Mouse (Mus musculus) intestine, postnatal 0 days (tissue): ENCODE measurements at regions not wholly inside any gene's neighbourhood (a gene's known extent, or its start where the extent isn't known, plus 50 kb on each side); places are given as distances from the start of the nearest gene placed in this dataset.

Source experiments
- ATAC-seq: fragments of 200-750 bp; cut with Nextera tagmentation; 2 replicates; pipeline ENCODE4 v1.8.0; 2017; ENCODE audit warnings: mild to moderate bottlenecking, moderate TSS enrichment, moderate library complexity
- H3K27ac ChIP-seq: fragments of 300-500 bp; sonication (generic); 2 replicates; pipeline ENCODE4 v1.5.1; 2014; ENCODE audit warnings: mild to moderate bottlenecking, low read depth, low read length, moderate library complexity
- H3K27me3 ChIP-seq: fragments of 300-500 bp; sonication (generic); replicated peaks from 2 replicates; pipeline ENCODE4 v1.6.1; 2014; ENCODE audit warnings: low read length, mixed read lengths; ENCODE audit not compliant: control insufficient read depth, insufficient read depth
- H3K36me3 ChIP-seq: fragments of 300-500 bp; sonication (generic); 2 replicates; pipeline ENCODE4 v1.6.1; 2014; ENCODE audit warnings: mild to moderate bottlenecking, moderate library complexity; ENCODE audit not compliant: control insufficient read depth, insufficient read depth
- H3K4me1 ChIP-seq: fragments of 300-500 bp; sonication (generic); replicated peaks from 2 replicates; pipeline ENCODE4 v1.6.1; 2014; ENCODE audit warnings: antibody characterized with exemption, low read length, mixed read lengths; ENCODE audit not compliant: control insufficient read depth, insufficient read depth
- H3K4me2 ChIP-seq: fragments of 300-500 bp; sonication (generic); replicated peaks from 2 replicates; pipeline ENCODE4 v1.6.1; 2014; ENCODE audit warnings: low read depth, mild to moderate bottlenecking, moderate library complexity
- H3K4me3 ChIP-seq: fragments of 300-500 bp; sonication (generic); 2 replicates; pipeline ENCODE4 v1.5.1; 2014; ENCODE audit warnings: low read depth, low read length
- H3K9ac ChIP-seq: fragments of 300-500 bp; sonication (generic); 2 replicates; pipeline ENCODE4 v1.6.1; 2014; ENCODE audit warnings: mild to moderate bottlenecking, low read depth, low read length
- H3K9me3 ChIP-seq: fragments of 300-500 bp; sonication (generic); 2 replicates; pipeline ENCODE4 v1.6.1; 2016; ENCODE audit warnings: mixed run types; ENCODE audit not compliant: control insufficient read depth
- CTCF ChIP-seq: sonication (generic); IDR thresholded peaks from 2 replicates; pipeline ENCODE4 v1.5.1; 2016; ENCODE audit warnings: low read depth, mild to moderate bottlenecking, control low read depth, antibody characterized with exemption, moderate library complexity
- WGBS: fragments of 180-500 bp; shearing (Covaris S2); extraction: QIAGEN DNeasy Blood & Tissue Kit; methylation state at CpG from one replicate; pipeline ENCODE4 v1.1.7; 2014; 5-methylcytosine and 5-hydroxymethylcytosine counted together

- no peak for ATAC-seq
- no peaks in the 10 kb centered on the region for H3K36me3 ChIP-seq
- H3K4me1 ChIP-seq = no peaks in the 10 kb centered on the region
- no peak overlapping the region for H3K4me3 ChIP-seq
- no peaks in the 10 kb centered on the region for H3K27me3 ChIP-seq
- no peak overlapping the region for H3K27ac ChIP-seq
- TF ChIP-seq CTCF = no peak
- no peak overlapping the region for H3K9ac ChIP-seq
- no peaks in the 10 kb centered on the region for H3K9me3 ChIP-seq
- WGBS = 26% methylated on average over 6 of the region's 6 CpGs
- no peak overlapping the region for H3K4me2 ChIP-seq
These were observed 148.5 kb downstream of the Clic5 start for GRCm38 (mm10) chr17:44336842-44337241.

- no peaks in the 10 kb centered on the region for H3K4me1 ChIP-seq
- no peaks in the 10 kb centered on the region for H3K36me3 ChIP-seq
- WGBS = 94% methylated on average over 5 of the region's 5 CpGs
- H3K9me3 ChIP-seq = no peaks in the 10 kb centered on the region
- no peak overlapping the region for H3K4me3 ChIP-seq
- no peak for ATAC-seq
- no peak for TF ChIP-seq CTCF
- H3K4me2 ChIP-seq = no peak overlapping the region
- no peaks in the 10 kb centered on the region for H3K27me3 ChIP-seq
- no peak overlapping the region for H3K27ac ChIP-seq
- no peak overlapping the region for H3K9ac ChIP-seq
These were observed 148.9 kb downstream of the Clic5 start for GRCm38 (mm10) chr17:44337253-44337652.

- H3K9ac ChIP-seq = no peak overlapping the region
- no peak for ATAC-seq
- no peak overlapping the region for H3K4me3 ChIP-seq
- 90% methylated on average over 2 of the region's 2 CpGs for WGBS
- no peaks in the 10 kb centered on the region for H3K36me3 ChIP-seq
- H3K4me1 ChIP-seq = no peaks in the 10 kb centered on the region
- no peak overlapping the region for H3K27ac ChIP-seq
- H3K9me3 ChIP-seq = no peaks in the 10 kb centered on the region
- no peak for TF ChIP-seq CTCF
- no peaks in the 10 kb centered on the region for H3K27me3 ChIP-seq
- H3K4me2 ChIP-seq = no peak overlapping the region
These were observed 156.2 kb downstream of the Clic5 start for GRCm38 (mm10) chr17:44344542-44344941.

GRCm38 (mm10) chr17:44345374-44345773, 157.0 kb downstream of the Clic5 start:
- ATAC-seq = no peak
- TF ChIP-seq CTCF = no peak
- WGBS = 79% methylated on average over 2 of the region's 2 CpGs

GRCm38 (mm10) chr17:44350201-44350948, 162.0 kb downstream of the Clic5 start:
- H3K27ac ChIP-seq = no peak overlapping the region
- 28% methylated on average over 20 of the region's 20 CpGs for WGBS
- H3K9me3 ChIP-seq = no peaks in the 10 kb centered on the region
- H3K9ac ChIP-seq = no peak overlapping the region
- no peaks in the 10 kb centered on the region for H3K27me3 ChIP-seq
- H3K4me2 ChIP-seq = peak overlapping the region; percentile 55
- H3K36me3 ChIP-seq = no peaks in the 10 kb centered on the region
- no peak overlapping the region for H3K4me3 ChIP-seq
- ATAC-seq = peak; percentile 78
- no peaks in the 10 kb centered on the region for H3K4me1 ChIP-seq
- TF ChIP-seq CTCF = no peak

More at GRCm38 (mm10) chr17:44345374-44345773, 157.0 kb downstream of the Clic5 start:
- H3K9ac ChIP-seq = no peak overlapping the region
- no peaks in the 10 kb centered on the region for H3K36me3 ChIP-seq
- no peaks in the 10 kb centered on the region for H3K9me3 ChIP-seq
- no peaks in the 10 kb centered on the region for H3K4me1 ChIP-seq
- no peaks in the 10 kb centered on the region for H3K27me3 ChIP-seq
- H3K4me3 ChIP-seq = no peak overlapping the region
- H3K27ac ChIP-seq = no peak overlapping the region
- H3K4me2 ChIP-seq = no peak overlapping the region

- Histone ChIP-seq H3K9me3 (no peaks in the 10 kb centered on the region), H3K4me2 (peak overlapping the region; percentile 55), H3K36me3 (no peaks in the 10 kb centered on the region), H3K27ac (no peak overlapping the region), H3K4me3 (no peak overlapping the region), H3K4me1 (no peaks in the 10 kb centered on the region), H3K27me3 (no peaks in the 10 kb centered on the region), H3K9ac (0 out of 2 replicates have a peak overlapping the region, but pooled peaks have one; percentile 11)
- ATAC-seq = no peak
- TF ChIP-seq CTCF = no peak
- 68% methylated on average over 4 of the region's 4 CpGs for WGBS
These were observed 162.5 kb downstream of the Clic5 start for GRCm38 (mm10) chr17:44350949-44351244.
